Mouse (Mus musculus): ENCODE data around the gene Pard3. TPM values are rescaled to one million over a fixed set of nuclear protein-coding genes. Genes with fewer than 3 reads are reported as not detected.

The Pard3 gene
- total RNA-seq, 1 experiment from 2014 or later = 40.2 TPM

DNA sequence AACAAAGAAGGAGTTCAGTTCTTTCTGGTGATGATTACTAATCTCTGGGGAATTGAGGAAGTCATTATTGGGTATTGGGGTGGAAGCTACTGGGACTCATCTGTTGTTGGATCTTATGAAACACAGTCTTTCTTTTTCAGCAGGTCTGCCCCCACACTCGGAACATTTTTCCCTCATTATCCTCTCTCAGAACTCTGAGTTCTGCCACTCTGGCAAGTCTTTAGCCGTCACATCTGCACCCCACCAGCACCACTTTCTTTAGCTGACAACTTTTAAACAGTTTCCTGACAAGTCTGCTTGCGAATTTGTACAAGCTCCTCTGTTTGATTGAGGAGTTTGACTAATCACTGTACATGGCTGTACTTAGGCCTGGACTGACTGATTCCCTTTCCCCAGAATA, 118.4 kb downstream of the Pard3 start:
- no peak for DNase-seq

DNA sequence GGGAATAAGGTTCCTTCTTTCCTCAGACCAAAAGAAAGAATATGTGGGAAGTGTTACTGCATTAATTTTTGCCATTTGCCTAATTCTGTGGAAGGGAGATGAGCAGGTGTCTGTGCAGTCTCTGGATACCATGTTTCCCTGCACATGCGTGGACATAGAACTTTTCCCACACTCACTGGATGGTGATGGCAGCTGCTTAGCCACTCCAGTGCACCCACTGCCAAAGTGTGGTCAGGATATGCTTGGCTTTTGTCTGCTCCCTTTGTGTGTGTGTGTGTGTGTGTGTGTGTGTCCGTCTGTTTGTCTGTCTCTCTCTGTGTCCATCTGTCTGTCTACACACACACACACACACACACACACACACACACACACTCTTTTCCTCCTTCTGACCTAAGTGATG, 119.8 kb downstream of the Pard3 start:
- DNase-seq = no peak

DNA sequence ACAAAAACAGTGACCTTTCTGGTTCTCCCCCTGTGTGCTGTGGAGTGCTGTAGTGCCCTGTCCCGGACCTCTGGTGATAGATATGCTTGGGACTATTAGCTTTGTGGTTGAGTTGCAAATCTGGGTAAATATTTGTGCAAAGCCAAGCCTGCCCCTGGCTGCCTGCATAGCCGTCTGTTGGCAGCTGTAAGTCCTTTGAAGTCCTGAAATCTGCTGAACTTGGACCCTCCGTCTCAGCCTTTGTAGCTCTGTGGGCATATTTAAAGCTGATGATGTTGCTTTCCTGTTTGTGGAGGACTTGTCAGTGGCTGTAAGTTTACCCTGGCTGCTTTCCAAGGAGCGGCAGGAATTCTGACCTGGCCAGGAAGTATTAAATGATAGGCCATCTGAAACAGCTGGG, 120.3 kb downstream of the Pard3 start:
- no peak for DNase-seq

DNA sequence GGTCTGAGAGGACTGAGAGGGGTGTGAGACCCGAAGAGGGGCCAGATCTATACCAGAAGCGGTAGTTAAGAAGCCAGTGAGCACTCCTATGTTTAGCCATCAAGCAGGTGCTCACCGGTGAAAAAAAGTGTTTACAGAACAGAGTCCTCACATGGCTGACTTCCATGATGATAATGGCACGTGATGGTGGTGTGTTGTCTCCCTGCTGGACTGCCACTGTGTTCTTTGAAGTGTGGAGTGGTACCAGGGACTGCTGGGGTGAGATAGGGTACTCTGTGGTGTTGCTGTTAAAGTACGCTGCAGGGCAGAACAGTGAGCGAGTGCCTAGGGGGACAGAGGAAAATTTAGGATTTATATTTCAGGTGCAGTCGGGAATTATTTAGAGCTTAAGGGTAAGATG, 122.2 kb downstream of the Pard3 start:
- no peak for DNase-seq

DNA sequence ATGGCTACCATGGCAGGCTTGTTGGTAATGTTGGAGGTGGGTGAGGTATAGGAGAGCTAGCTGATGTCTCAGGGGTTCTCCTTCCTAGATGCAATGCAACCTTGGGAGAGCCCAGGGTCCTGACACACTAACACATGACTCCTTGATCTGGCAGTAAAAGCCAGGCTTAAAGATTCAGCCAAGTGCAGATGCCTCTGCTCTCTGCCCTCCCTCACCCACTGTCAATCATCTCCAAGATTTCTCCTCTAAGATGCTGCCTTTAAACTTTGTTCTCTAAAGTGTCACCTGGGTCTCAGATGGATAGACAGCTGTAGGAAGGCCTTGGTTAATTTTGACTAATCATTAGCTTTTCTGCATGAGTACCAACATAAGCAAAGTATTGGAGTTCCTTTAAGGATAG, 125.0 kb downstream of the Pard3 start:
- DNase-seq = no peak

DNA sequence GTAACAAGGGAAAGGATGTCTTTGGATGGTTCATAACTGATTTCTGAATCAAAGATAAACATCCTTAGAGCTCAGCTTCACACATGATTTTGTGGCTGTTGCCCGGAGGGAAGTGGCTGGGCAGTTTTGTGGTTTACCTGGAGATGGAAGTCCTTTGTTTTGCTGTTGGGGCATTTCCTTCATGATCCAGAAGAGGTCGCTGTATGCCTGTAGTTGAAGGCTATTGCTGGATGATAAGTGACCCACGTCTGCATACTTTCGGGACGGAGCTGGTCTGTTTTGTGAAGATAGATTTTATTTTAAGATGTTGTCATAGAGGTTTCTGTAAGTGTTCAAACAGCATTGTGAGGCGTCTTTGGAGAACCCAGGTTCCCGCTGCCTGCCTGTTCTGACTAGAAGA, 126.7 kb downstream of the Pard3 start:
- peak; percentile 65 for DNase-seq

DNA sequence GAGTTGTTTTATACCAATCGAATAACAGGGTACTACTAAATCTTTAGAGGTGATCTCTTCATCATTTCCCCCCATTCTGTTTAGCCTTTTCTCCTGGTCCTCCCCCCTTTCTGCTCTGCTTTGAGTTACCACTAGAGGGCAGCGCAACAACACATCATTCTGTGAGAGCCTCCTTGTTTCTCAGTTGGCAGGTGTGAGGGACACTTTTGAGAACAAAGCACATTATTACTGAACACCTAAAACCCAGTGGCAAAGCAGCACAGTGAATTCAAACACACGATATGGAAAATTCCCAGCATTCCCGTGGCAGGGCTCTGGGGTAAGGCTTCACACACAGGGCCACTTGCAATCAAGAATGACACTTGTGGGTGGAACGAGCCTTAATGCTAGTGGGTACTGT, 127.7 kb downstream of the Pard3 start:
- DNase-seq = peak; percentile 60

DNA sequence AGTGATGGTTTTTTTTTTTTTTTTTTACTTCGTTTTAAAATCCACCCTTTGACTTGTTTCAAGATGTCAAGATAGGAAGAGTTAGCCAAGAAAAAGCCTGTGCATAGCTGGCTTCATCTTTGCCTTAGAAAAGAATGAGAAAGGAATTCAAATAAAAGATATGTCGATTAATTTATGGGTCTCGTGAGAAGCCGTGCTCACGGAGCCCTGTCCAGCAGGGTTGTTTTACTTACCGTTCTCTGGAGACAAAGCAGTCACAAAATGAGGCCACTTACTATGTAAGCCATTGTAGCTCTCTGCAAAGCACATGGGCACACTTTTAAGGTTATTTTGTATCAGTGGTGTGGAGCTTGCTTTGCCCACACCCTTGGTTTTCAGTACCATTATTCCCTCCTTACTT, 128.1 kb downstream of the Pard3 start:
- DNase-seq = no peak

DNA sequence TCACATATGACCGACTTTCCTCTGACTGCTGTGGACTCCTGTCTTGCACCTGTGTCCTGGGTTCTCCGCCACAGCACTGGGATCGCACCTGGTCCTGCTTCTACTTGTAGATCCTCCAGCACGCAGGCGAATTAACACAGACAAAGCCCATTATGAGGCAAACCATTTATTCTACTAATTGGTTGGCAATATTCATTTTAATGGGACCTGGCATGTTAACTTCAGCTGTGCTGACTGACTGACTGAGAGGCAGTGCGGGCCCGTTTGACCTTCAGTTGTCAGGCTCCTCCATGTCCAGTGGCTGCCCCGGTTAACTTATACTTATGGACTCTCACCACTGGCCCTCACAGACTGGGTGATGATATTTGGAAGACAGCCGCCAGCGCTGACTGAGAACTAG, 128.6 kb downstream of the Pard3 start:
- DNase-seq = no peak

DNA sequence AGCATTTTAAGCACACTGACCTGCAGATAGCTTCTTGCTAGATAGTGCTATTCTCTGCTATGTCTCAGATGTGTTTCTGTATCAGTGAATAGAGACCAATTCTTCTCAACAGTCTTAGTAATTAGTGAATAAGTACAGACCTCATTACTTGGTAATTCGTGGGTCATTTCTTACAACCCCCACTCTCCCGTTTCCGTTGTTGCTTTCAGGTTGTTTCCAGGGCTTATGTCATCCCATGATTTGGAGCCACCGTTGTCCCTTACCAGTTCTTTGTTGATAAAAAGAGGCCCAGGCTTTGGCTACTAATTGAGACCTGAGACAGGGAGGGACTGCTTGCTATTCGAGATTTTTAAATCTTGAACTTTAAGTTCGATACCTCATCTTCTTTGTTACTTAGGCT, 129.7 kb downstream of the Pard3 start:
- DNase-seq = no peak

DNA sequence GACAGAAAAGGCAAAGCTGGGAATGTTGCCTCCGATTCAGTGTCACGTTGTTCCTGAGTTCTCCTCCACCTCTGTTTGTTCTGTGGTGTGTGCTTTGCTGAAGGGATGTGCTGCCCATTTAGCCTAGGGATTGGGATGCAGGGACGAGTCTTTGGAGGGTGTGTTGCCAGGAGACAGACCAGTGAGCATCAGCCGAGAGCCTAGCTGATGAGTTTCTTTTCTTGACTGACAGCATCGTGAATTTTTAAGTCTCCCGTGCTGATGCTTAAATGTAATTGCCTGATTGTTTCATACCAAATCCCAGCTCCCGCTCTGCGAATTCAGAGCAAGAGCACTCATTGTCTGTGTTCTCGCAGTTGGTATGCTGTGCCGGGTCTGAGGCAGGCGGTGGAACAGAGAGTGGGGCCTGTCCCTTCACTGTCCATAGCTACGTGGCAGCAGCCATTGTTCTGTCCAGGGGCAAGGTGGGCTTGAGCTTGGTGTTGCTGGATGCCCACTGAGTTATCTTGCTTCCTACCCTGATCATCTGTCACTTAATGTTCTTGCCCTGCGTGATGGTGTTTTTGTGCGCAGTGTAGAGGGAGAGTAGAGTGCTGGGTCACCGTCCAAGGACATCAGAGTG, 131.2 kb downstream of the Pard3 start:
- no peak for DNase-seq

DNA sequence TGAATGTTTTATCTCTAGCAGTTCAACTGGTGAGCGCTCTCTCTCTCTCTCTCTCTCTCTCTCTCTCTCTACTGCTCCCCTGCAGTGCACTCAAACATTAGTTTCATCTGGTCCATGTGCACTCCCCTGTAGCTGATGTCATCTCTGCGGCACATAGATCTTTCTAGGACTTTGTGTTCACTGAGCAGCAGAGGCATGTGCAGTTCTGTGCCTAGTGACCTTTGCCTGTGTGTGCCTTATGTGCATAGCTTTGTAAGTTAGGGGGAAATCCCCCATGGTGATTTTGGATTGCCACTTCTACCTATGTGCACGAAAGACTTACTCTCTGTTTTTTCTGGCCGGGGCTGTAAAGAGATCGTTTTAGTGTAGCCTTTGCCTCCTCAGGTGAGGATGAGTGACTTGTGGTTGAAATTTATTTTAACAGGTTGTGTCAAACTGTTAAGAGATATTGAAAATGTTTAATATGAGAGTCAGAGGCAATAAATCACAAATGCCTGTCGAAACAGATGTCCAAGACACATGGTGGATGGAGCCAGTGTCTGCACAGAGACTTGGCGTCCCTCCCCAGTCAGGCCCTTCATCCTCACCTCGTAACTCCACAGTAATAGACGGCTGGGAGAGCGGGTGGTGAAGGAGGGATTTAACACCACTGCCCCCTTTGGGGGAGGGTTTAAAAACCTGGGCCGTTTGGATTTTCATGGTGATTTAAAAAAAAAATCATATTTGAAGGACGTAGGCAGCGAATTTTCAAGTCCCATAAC, 133.0 kb downstream of the Pard3 start:
- DNase-seq = no peak

DNA sequence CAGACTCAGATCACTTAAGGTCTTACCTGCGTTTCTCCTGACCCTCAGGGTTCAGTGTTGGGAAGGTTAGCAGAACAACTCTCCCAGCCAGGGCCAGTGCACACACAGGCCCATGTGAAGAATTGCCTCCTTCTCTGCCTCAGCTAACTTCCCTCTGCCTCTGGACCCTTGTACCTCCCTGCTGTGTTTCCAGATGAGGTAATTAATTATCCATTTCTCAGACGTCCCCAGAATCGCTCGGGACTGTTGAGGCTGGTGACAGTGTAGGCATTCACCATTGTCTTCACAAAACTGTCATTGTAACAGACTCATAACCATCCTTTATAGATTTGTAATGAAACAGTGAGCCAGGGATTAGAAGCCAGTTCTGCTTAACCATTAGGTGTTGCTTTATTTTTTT, 143.8 kb downstream of the Pard3 start:
- DNase-seq = no peak

DNA sequence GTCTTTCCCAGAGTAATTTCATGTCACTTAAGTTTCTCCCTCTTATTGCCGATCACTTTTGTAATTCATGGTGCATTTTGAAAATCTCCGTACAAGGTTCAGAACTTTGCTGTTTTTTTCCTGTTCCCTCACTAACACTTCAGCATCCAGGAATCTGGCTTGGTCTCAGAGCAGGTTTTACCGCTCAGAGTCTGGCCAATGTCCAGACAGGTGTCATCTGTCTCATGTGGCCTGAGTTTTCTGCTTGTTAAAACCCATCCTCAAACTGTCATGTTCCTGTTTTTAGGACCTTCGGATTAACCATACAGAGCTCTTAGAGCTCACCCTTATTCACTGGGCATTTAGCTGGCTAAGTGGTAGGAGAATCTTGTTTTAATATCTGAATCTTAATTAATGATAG, 146.9 kb downstream of the Pard3 start:
- DNase-seq = no peak

DNA sequence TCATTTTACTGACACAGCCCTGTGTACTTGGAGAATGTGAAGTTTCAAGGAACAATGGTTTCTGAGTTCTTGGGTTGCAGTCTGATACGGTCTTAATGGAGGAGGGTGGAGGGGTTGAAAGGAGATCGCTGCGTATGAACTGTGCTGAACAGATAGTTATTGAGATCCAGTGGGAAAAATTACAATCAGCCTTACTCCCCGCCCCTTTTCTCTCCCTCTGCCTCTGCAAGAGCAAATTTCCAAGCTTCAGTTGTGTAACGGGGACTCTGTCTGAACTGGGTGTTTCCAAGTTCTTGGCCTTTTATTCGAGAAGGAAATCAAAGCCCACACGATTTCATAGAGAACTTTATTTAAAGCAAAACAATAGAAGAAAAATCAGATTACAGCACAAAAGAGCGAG, 150.6 kb downstream of the Pard3 start:
- DNase-seq = no peak

DNA sequence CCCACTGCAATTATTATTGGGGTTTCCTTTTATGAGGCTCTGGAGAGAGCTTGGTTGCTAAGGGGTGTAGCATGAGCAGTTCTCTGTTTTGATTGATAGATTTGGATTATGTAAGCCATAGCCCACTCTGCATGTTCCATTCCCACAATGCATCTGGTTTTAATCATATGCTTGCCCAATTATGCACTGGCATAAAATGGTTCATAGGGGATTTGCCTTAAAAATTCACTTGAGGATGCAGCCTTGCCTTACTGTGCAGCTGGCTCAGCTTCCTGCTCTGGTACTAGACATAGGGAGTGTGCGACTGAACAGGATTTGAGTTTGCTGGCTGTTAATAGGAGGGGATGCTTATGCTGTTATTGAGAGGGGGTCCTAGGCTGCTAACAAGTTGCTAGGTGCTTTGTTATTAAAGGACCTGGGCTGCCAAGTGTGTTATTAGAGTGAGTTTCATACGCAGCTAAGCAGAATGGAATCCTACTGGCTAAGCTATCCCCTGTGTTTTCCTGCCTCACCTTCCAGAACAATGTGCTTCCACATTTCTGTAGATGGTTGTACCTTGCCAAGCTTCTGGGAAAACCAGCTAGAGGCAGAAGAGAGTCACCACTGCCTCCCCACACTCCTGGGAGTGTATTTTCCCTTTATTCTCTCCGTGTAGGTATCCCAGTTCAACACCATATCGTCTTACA, 151.2 kb downstream of the Pard3 start:
- no peak for DNase-seq

DNA sequence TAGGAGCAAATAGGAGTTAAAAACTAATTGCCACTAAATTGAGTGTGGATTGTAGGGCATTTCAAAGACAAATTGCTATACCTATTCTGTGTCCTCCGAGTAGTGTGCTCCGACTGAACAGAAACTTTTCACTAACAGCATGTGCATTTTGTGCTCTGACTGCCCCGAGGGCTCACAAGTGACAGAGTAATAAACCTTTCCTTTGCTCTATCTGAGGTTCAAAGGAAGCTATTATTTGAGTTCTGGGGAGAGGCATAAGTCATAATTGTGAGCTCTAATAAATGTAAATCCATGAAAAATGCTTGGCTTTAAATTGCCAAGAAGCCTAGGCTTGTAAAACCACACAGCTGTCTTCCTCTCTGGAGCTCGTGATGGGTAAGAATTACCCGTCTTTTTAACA, 156.5 kb downstream of the Pard3 start:
- no peak for DNase-seq

DNA sequence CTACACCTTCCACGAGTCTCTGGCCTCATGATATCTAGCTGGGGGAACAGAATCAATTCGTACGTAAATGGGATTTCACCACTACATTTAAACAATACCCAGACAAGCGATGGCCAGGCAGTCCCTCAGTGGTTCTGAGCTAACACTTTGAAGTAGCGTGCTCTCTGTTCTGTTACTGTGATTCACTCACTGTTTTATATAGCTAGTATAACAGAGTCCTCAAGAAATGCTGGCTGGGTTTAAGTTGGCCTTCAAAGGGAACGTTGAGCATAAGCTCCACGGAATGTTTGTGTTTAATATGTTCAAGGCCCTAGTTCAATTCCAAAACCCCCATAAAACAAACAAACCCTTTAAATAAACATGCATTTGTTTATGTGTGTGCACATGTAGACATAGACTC, 156.9 kb downstream of the Pard3 start:
- no peak for DNase-seq

DNA sequence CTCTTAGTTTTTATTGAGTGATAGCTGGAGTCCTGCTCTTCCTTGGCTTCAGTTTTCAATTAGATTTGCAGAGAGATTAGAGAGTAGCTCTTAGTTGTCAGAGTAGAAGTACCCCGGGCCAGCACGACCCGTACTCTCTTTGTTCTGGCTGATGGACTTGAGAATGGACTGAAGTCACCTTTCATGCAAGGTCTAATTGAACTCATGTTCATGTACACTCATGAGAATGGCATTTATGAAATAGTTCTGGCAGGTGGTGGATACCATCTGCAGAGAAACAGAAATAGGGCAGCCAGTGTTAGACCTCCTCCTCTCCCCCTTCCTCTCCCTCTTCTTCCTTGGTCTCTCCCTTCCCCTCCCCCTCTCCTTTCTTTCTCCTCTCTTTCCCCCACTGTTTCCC, 158.7 kb downstream of the Pard3 start:
- no peak for DNase-seq

DNA sequence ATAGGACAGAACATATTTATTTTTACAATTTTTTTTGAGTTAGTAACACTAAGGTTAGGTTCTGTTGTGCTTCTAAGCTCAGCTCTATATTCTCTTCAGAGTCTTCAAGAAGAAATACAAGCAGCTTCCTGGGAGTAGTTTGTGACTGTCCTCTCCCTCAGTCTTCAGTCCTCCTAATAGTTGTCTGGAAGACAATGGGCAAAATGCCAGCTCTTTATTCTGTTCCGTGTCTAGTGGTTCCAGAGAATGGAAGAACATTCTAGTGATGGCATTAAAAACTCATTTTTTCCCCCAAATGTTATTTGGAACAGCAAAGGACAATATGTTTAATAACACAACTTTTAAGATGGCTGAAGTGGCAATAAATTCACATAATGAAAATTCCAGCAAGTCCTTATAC, 163.3 kb downstream of the Pard3 start:
- no peak for DNase-seq

DNA sequence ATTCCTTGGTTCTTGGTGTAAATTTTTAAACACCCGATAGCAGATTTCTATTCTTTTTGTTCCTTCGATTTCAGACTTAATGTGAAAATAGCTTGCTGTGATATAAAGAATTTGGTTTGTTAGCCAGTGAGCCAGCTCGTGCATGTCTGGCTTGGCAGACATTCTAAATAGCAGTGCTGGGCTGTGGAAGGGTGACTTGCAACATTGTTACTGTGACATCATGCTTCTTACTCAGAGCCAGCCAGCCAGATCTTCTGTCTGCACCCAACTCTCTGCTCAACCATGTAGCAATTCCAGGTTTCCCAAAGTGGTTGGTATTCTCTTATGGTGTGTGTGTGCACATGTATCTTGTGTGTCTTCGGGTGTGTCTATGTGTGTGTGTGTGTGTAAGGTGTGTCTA, 163.7 kb downstream of the Pard3 start:
- peak; percentile 55 for DNase-seq

DNA sequence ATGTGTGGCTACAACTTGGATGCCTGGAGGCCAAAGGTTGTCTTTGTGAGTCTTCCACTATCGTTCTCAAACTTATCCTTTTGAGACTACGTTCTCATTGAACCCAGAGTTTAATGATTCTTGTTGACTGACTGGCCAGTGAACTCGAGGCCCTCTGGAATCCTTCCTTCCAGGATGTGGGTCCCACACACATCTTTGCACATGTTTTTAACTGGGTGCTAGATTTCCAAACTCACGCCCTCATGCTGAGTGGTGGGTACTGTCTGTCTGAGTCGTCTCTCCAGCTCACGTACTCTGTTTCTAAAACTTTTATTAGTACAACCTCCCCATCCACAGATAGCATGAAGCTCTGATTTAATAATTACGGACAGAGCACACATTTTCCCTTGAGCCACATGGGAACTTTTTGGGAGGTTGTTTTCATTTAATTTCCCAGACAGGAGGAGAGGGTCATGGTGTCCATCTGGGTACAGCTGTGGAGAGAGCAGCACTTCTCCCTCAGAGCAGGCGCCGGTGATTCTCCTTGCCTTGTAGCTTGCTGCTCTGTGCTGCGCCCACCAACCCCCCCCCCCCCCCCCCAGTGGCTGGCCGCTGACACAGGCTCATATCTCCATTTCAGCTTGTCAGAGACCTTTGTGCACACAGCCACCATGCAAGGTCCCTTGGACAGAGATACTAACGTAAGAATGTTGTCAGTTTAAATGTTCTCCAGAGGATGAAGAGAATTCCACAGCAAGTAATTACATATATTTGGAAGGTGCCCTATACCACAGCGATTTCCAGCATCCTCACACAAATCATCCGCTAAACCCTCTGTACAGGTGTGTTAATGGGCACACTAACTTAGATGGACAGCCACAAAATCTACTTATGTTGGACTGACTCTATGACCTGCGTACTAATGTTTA, 165.9 kb downstream of the Pard3 start:
- no peak for DNase-seq

DNA sequence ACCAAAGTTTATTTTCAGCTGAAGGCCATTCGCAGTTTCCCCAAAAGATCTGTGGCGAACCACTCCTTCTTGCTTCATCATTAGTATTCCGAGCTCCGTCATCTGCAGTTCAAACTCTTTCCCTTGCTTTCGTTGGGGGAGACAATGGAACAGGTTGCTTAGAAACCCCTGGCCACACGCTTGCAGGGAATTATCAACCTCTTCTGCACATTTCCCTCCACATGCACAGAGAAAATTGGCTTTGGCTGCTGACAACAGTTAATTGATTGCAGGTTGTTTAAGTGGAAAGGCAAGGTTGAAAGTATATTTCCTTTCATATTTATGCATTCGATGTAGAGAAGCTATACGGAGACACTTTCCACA, 166.5 kb downstream of the Pard3 start:
- no peak for DNase-seq
